Mouse (Mus musculus) urinary bladder, adult 18-20 months (tissue): ENCODE measurements around the gene Gamt.
"Not testable (repeated sequence)": the region's sequence is repeated elsewhere in the genome, so short reads cannot be mapped to it uniquely, and the experiment has no call there.

Experiments used
- DNase-seq, 2 experiments: peaks; one replicate each; pipeline ENCODE4 v3.0.0; 2022; ENCODE audit warnings: low spot score in 2 of 2, mixed read lengths in 2 of 2

Gamt gene

GRCm38 (mm10) chr10:80258752-80259462 is 1.9 kb downstream of the Gamt start:
- DNase-seq, result no peak

- DNase-seq, result no peak
Observed at GRCm38 (mm10) chr10:80257936-80258335, 2.9 kb downstream of the Gamt start.

GRCm38 (mm10) chr10:80255881-80256535 is 4.8 kb downstream of the Gamt start:
- no peak for DNase-seq

GRCm38 (mm10) chr10:80254331-80255297 is 6.2 kb downstream of the Gamt start:
- DNase-seq, result no peak

- no peak for DNase-seq
Observed at GRCm38 (mm10) chr10:80253551-80253950, 7.3 kb downstream of the Gamt start.

- no peak for DNase-seq
Observed at GRCm38 (mm10) chr10:80252493-80253274, 8.1 kb downstream of the Gamt start.

GRCm38 (mm10) chr10:80252011-80252410 is 8.8 kb downstream of the Gamt start:
- DNase-seq, result no peak

GRCm38 (mm10) chr10:80250573-80250972 is 10.2 kb downstream of the Gamt start:
- no peak for DNase-seq

- DNase-seq, result no peak
Observed at GRCm38 (mm10) chr10:80250059-80250458, 10.8 kb downstream of the Gamt start.

GRCm38 (mm10) chr10:80248971-80249640 is 11.7 kb downstream of the Gamt start, which contains the start of gene Ndufs7:
Gene Ndufs7, plus strand, starts transcription at chr10:80249121.
- peak; percentile 94 to 95 for DNase-seq

GRCm38 (mm10) chr10:80248437-80248836 is 12.4 kb downstream of the Gamt start:
- not testable (repeated sequence) for DNase-seq

- no peak for DNase-seq
Observed at GRCm38 (mm10) chr10:80247849-80248248, 13.0 kb downstream of the Gamt start.

- peak; percentile 46 to 53 for DNase-seq
Observed at GRCm38 (mm10) chr10:80245600-80245999, 15.2 kb downstream of the Gamt start.

- no peak for DNase-seq
Observed at GRCm38 (mm10) chr10:80244791-80245399, 15.9 kb downstream of the Gamt start.

GRCm38 (mm10) chr10:80242607-80243006 is 18.2 kb downstream of the Gamt start:
- DNase-seq, result no peak

GRCm38 (mm10) chr10:80242088-80242487 is 18.7 kb downstream of the Gamt start:
- no peak for DNase-seq

- DNase-seq, result no peak
Observed at GRCm38 (mm10) chr10:80239791-80240190, 21.0 kb downstream of the Gamt start.

GRCm38 (mm10) chr10:80238306-80238705 is 22.5 kb downstream of the Gamt start:
- DNase-seq, result no peak

GRCm38 (mm10) chr10:80237020-80237419 is 23.8 kb downstream of the Gamt start:
- no peak for DNase-seq

- DNase-seq, result no peak
Observed at GRCm38 (mm10) chr10:80236145-80236825, 24.5 kb downstream of the Gamt start.
